Mouse (Mus musculus): ENCODE measurements around the gene Clba1. TPM values are rescaled to one million over a fixed set of nuclear protein-coding genes. Genes with fewer than 3 reads are reported as not detected.

The Clba1 gene
- total and polyA plus RNA-seq, 3 experiments = 15.2 to 21.4 TPM; not detected in 1

DNA sequence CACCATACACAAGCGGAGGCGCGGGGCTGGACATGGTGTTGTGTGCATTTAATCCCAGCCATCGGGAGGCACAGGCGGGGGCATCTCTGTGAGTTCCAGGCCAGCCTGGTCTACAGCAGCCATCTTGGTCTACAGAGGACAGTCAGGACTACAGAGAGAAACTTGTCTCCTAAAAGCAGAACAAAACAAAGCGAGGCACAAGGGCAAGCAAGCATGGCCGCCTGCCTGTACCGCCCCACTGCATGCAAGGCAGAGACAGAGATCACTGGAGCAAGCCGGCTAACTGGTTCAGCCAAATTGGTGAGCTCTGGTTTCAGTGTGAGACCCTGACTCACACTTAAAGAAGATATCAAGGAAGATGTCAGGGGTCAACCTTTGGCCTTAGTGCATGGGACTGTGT is 41.6 kb downstream of the Clba1 start:
- Histone ChIP-seq H3K36me3 (ENCODE audit: control insufficient read depth in 1 of 2, insufficient read depth in 2 of 2, low read length in 2 of 2) (peaks cover 0 to 5% of the 10 kb centered on the region in 2 experiments; a peak in 2 of 4 replicates), H3K4me3 (ENCODE audit: control insufficient read depth in 1 of 2, insufficient read depth in 1 of 2, low read depth in 2 of 2, low read length in 2 of 2) (no peak overlapping the region), H3K9ac (ENCODE audit: control insufficient read depth, low read depth, low read length, poor library complexity, severe bottlenecking) (no peak overlapping the region), H3K27me3 (ENCODE audit: control insufficient read depth in 1 of 2, insufficient read depth in 2 of 2, low read length in 2 of 2) (no peaks in the 10 kb centered on the region), H3K27ac (ENCODE audit: control insufficient read depth, low read depth, low read length) (no peak overlapping the region), H3K9me3 (replicated peaks; ENCODE audit: insufficient read depth, low read length) (no peaks in the 10 kb centered on the region), H3K4me1 (ENCODE audit: control insufficient read depth in 1 of 2, insufficient read depth in 2 of 2, low read length in 2 of 2) (peaks cover 2 to 8% of the 10 kb centered on the region in 2 experiments; a peak in 3 of 4 replicates), H3K79me2 (ENCODE audit: control insufficient read depth, insufficient read depth, low read length, poor library complexity) (no peaks in the 10 kb centered on the region)
- TF ChIP-seq ZNF384 (IDR thresholded peaks at IDR 0.05; ENCODE audit: low read depth, low read length) (no peak), SIN3A (IDR thresholded peaks at IDR 0.05; ENCODE audit: low read length) (no peak), E2F4 (IDR thresholded peaks at IDR 0.05; ENCODE audit: borderline replicate concordance, low read depth, low read length) (no peak), CTCF (IDR thresholded peaks at IDR 0.05 in 2 of 3, conservative IDR thresholded peaks at IDR 0.05 in 1 of 3; ENCODE audit: control insufficient read depth in 1 of 3, insufficient read depth in 1 of 3, low read depth in 2 of 3, low read length in 3 of 3, poor library complexity in 1 of 3, severe bottlenecking in 1 of 3) (no peak), MEF2A (IDR thresholded peaks at IDR 0.05; ENCODE audit: extremely low read depth, insufficient replicate concordance, low read depth, low read length, poor library complexity, severe bottlenecking) (no peak), USF2 (IDR thresholded peaks at IDR 0.05; ENCODE audit: borderline replicate concordance in 1 of 2, insufficient read depth in 1 of 2, low read depth in 1 of 2, low read length in 2 of 2) (no peak), TBP (IDR thresholded peaks at IDR 0.05; ENCODE audit: low read depth, low read length) (no peak), MYC (IDR thresholded peaks at IDR 0.05; ENCODE audit: low read depth, low read length) (no peak), ZC3H11A (IDR thresholded peaks at IDR 0.05; ENCODE audit: low read depth, low read length) (no peak), TAL1 (IDR thresholded peaks at IDR 0.05; ENCODE audit: low read length) (no peak), SMC3 (IDR thresholded peaks at IDR 0.05; ENCODE audit: low read depth, low read length) (no peak)
- no peak for DNase-seq (ENCODE audit: low read depth, low spot score)

DNA sequence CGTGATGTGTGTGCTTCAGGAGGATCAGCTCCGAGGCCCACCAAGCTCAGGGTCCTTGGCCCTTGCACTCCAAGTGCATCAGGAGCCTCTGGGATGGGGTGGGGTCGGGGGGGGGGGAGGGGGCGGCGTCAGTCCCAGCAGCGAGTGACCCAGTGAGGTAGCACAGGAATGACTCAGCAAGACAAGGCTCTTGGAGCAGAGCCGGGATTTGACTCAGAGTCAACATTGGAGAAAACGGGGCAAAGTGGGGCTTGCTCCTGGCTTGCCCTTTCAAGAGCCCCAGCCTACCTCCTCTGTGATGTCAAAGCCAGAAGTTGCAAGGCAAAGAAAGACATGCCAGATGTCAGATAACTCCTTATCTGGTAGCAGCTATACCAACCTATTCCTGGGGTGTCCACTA is 42.4 kb downstream of the Clba1 start:
- Histone ChIP-seq H3K36me3 (ENCODE audit: control insufficient read depth in 1 of 2, insufficient read depth in 2 of 2, low read length in 2 of 2) (peaks cover 0 to 5% of the 10 kb centered on the region in 2 experiments; a peak in 2 of 4 replicates), H3K27me3 (ENCODE audit: control insufficient read depth in 1 of 2, insufficient read depth in 2 of 2, low read length in 2 of 2) (no peaks in the 10 kb centered on the region), H3K4me1 (ENCODE audit: control insufficient read depth in 1 of 2, insufficient read depth in 2 of 2, low read length in 2 of 2) (peaks cover 2 to 8% of the 10 kb centered on the region in 2 experiments; a peak in 3 of 4 replicates), H3K27ac (ENCODE audit: control insufficient read depth, low read depth, low read length) (no peak overlapping the region), H3K4me3 (ENCODE audit: control insufficient read depth in 1 of 2, insufficient read depth in 1 of 2, low read depth in 2 of 2, low read length in 2 of 2) (no peak overlapping the region), H3K9ac (ENCODE audit: control insufficient read depth, low read depth, low read length, poor library complexity, severe bottlenecking) (no peak overlapping the region), H3K9me3 (replicated peaks; ENCODE audit: insufficient read depth, low read length) (no peaks in the 10 kb centered on the region), H3K79me2 (ENCODE audit: control insufficient read depth, insufficient read depth, low read length, poor library complexity) (no peaks in the 10 kb centered on the region)
- no peak for DNase-seq (ENCODE audit: low read depth, low spot score)
- TF ChIP-seq TBP (IDR thresholded peaks at IDR 0.05; ENCODE audit: low read depth, low read length) (no peak), ETS1 (IDR thresholded peaks at IDR 0.05; ENCODE audit: low read depth, low read length) (0 out of 2 replicates have a peak, but pooled peaks have one; percentile 11), GATA1 (IDR thresholded peaks at IDR 0.05; ENCODE audit: low read depth, low read length) (peak; percentile 47; the same call in 1 of the 2 replicates)

Data from MEL (cell line).